Mouse (Mus musculus) forebrain, postnatal 0 days (tissue): ENCODE measurements around the gene Wee1. TPM values are rescaled to one million over a fixed set of nuclear protein-coding genes. Genes with fewer than 3 reads are reported as not detected.
A peak's percentile ranks its signal among the peaks of the same experiment; 100 is the strongest.
"Not testable (repeated sequence)": the region's sequence is repeated elsewhere in the genome, so short reads cannot be mapped to it uniquely, and the experiment has no call there.

Experiments
- ATAC-seq: fragments of 200-750 bp; cut with Nextera tagmentation; 2 replicates; pipeline ENCODE4 v1.8.0; 2017; ENCODE audit warnings: mild to moderate bottlenecking, moderate library complexity
- DNase-seq: peaks from one replicate; pipeline ENCODE4 v3.0.0-alpha.2; 2015
- H3K27ac ChIP-seq: fragments of 300-500 bp; sonication (generic); 2 replicates; pipeline ENCODE4 v1.5.1; 2014; ENCODE audit warnings: low read depth, mild to moderate bottlenecking, antibody characterized with exemption, low read length, moderate library complexity, mixed read lengths
- H3K27me3 ChIP-seq: fragments of 300-500 bp; sonication (generic); 2 replicates; pipeline ENCODE4 v1.6.1; 2014; ENCODE audit warnings: mild to moderate bottlenecking, low read length, mixed read lengths; ENCODE audit not compliant: insufficient read depth
- H3K36me3 ChIP-seq: fragments of 300-500 bp; sonication (generic); 2 replicates; pipeline ENCODE4 v1.6.1; 2014; ENCODE audit warnings: mild to moderate bottlenecking, moderate library complexity; ENCODE audit not compliant: insufficient read depth
- H3K4me1 ChIP-seq: fragments of 300-500 bp; sonication (generic); 2 replicates; pipeline ENCODE4 v1.6.1; 2014; ENCODE audit warnings: antibody characterized with exemption; ENCODE audit not compliant: insufficient read depth
- H3K4me2 ChIP-seq: fragments of 300-500 bp; sonication (generic); 2 replicates; pipeline ENCODE4 v1.6.1; 2014; ENCODE audit warnings: low read depth, mild to moderate bottlenecking, moderate library complexity
- H3K4me3 ChIP-seq: fragments of 300-500 bp; sonication (generic); 2 replicates; pipeline ENCODE4 v1.5.1; 2014; ENCODE audit warnings: low read depth, low read length, mixed read lengths
- H3K9ac ChIP-seq: fragments of 300-500 bp; sonication (generic); 2 replicates; pipeline ENCODE4 v1.6.1; 2014; ENCODE audit warnings: mild to moderate bottlenecking
- H3K9me3 ChIP-seq: fragments of 300-500 bp; sonication (generic); 2 replicates; pipeline ENCODE4 v1.6.1; 2016; ENCODE audit warnings: low read length
- CTCF ChIP-seq: sonication (generic); IDR thresholded peaks from 2 replicates; pipeline ENCODE4 v1.5.1; 2016; ENCODE audit warnings: antibody characterized with exemption, control low read depth, low read depth
- WGBS: fragments of 180-500 bp; shearing (Covaris S2); extraction: QIAGEN DNeasy Blood & Tissue Kit; methylation state at CpG from one replicate; pipeline ENCODE4 v1.1.7; 2014; 5-methylcytosine and 5-hydroxymethylcytosine counted together
- polyA plus RNA-seq: library from polyadenylated mRNA; unstranded; fragments of >200 nt; fragmentation: Nextera tagmentation; extraction: Ambion mirVana; gene quantifications from 2 replicates; pipeline ENCODE4 v1.2.1, GENCODE M21; 2015
- total RNA-seq: library from RNA; depleted of rRNA; stranded (reverse); fragments of >200 nt; gene quantifications from 2 replicates; pipeline ENCODE4 v1.2.3, GENCODE M21; 2014

Gene Wee1
- total and polyA plus RNA-seq, 2 experiments from 2014 or later = 4.4 to 5.8 TPM

DNA sequence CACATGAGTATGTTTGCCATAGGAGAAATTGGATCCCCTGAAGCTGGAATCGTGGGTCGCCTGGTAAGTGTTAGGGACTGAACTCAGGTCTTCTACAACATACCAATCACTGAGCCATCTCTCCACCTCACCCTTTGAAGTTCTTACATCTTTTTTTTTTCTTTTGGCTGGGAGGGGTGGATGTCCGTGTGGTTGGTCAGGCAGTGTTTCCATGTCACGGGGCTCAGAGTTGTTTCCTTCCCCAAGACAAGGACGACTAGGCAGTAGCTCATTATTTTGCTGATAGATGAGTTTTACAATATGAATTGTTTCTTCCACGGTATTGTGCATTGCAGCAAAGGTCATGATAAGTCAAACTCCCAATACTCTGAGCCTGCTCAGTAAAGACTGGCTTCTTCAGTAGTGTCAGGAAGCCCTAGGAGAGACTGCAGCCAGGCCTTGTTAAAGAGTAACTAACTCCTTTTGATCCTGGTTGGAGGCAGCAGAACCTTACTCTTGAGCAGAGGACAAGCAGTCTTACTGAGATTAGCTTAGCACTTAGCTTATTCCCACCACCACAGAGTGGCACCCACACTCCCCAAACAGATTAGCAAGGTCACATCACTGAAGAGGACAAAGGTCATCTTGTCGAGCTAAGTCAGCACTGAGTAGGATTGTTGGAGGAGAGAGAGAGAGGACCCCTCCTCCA is 24.6 kb upstream of the Wee1 start:
- Histone ChIP-seq H3K27ac (no peak overlapping the region), H3K4me1 (no peaks in the 10 kb centered on the region), H3K9ac (no peak overlapping the region), H3K27me3 (no peaks in the 10 kb centered on the region), H3K9me3 (no peaks in the 10 kb centered on the region), H3K4me3 (no peak overlapping the region), H3K4me2 (no peak overlapping the region), H3K36me3 (peaks cover 42% of the 10 kb centered on the region)
- DNase-seq (no peak), ATAC-seq (no peak)
- WGBS = 78% methylated on average over 7 of the region's 7 CpGs
- TF ChIP-seq CTCF = no peak

DNA sequence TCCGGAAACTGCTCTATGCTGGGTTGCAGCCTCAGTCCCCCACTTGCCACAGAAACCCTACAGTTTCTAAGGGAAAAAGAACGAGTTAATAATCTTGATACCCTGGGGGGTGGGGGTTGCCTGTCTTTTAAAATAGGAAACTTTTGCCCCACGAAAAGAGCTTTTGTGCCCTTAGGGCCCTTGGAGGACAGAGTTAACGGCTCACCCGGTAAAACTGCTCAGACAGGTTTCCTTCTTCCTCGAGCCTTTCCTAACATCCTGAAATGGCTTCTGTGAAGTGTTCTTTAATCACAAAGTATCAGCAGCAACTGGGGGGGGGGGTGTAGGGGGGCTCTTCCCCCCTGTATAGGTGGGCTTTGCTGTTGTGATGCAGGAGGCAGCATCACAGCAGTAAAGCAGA is 21.0 kb upstream of the Wee1 start:
- no peak for ATAC-seq
- Histone ChIP-seq H3K4me3 (no peak overlapping the region), H3K27me3 (no peaks in the 10 kb centered on the region), H3K27ac (no peak overlapping the region), H3K36me3 (peaks cover 11% of the 10 kb centered on the region), H3K4me2 (no peak overlapping the region), H3K9me3 (no peaks in the 10 kb centered on the region), H3K4me1 (no peaks in the 10 kb centered on the region), H3K9ac (no peak overlapping the region)
- no peak for TF ChIP-seq CTCF
- WGBS = 48% methylated on average over 6 of the region's 6 CpGs
- DNase-seq = no peak

DNA sequence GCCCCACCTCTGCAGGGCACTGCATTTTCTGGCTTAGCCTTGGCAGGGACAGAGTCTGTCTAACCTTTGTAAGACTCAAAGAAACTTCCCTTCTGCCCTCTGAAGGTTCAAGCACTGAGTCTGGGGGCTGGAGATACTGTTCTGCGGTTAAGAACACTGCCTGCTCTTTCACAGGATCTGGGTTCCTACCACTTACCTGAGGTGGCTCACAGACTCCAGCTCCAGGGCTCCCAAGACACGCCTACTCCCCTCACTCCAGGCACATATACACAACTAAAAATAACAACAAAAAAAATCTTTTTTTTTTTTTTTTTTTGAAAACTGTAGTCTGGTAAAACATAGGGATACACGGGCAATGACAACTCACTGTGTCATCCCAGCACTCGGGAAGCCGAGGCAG is 20.6 kb upstream of the Wee1 start:
- TF ChIP-seq CTCF = no peak
- WGBS = 82% methylated on average over 5 of the region's 5 CpGs
- H3K36me3 ChIP-seq = peaks cover 7% of the 10 kb centered on the region; the same call in 1 of the 2 replicates

DNA sequence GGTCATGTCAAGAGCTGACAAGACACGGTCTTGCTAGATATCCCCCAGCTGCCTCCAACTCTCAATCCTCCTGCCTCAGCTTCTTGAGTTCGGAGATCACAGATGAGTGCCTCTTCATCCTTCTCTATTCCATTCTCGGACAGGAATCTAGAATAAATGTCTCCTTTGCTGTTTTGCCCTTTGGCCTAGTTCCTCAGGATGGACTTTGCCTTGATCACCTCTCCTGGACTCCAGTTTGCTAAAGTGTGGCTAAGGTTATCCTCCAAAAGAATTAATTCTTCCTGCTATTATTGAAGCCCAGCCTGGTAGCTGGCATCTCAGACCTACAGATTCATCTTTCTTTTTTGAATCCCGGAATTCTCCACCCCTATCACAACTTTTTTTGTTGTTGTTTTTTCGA is 16.8 kb upstream of the Wee1 start:
- no peak overlapping the region for H3K27ac ChIP-seq
- no peak overlapping the region for H3K4me2 ChIP-seq
- H3K4me1 ChIP-seq = peaks cover 4% of the 10 kb centered on the region; the same call in 1 of the 2 replicates
- ATAC-seq = no peak
- H3K9me3 ChIP-seq = no peaks in the 10 kb centered on the region
- no peak for DNase-seq
- no peaks in the 10 kb centered on the region for H3K27me3 ChIP-seq
- H3K36me3 ChIP-seq = no peaks in the 10 kb centered on the region
- no peak overlapping the region for H3K9ac ChIP-seq
- WGBS = 84% methylated on average over 5 of the region's 5 CpGs
- no peak overlapping the region for H3K4me3 ChIP-seq
- no peak for TF ChIP-seq CTCF

More for the DNA sequence above, 20.6 kb upstream of the Wee1 start:
- H3K4me2 ChIP-seq = no peak overlapping the region
- no peak for DNase-seq
- no peak overlapping the region for H3K4me3 ChIP-seq
- no peaks in the 10 kb centered on the region for H3K9me3 ChIP-seq
- no peak overlapping the region for H3K27ac ChIP-seq
- ATAC-seq = no peak
- H3K27me3 ChIP-seq = no peaks in the 10 kb centered on the region
- H3K9ac ChIP-seq = no peak overlapping the region
- H3K4me1 ChIP-seq = no peaks in the 10 kb centered on the region

DNA sequence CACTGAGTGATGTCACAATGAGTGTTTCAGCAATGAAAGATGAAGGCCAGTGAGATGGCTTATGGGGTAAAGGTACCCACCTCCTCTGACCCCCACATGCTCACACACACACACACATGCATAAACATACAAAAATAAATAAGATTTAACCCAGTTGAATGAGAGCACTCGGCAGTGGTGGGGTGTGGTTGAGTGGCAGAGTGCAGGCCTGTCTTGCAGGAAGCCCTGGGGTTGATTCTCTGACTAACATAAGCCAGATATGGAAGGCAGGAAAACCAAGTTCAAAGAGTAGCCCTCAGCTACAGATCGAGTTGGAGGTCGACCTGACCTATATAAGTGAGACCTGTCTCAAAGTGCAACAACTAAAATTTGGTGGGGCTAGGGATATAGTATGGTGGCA is 15.2 kb upstream of the Wee1 start:
- Histone ChIP-seq H3K4me3 (no peak overlapping the region), H3K36me3 (no peaks in the 10 kb centered on the region), H3K4me2 (no peak overlapping the region), H3K4me1 (peaks cover 7% of the 10 kb centered on the region; the same call in 1 of the 2 replicates), H3K9me3 (no peaks in the 10 kb centered on the region), H3K9ac (no peak overlapping the region), H3K27me3 (no peaks in the 10 kb centered on the region), H3K27ac (no peak overlapping the region)
- DNase-seq = no peak
- TF ChIP-seq CTCF = no peak
- no peak for ATAC-seq
- WGBS = 83% methylated on average over 3 of the region's 3 CpGs

DNA sequence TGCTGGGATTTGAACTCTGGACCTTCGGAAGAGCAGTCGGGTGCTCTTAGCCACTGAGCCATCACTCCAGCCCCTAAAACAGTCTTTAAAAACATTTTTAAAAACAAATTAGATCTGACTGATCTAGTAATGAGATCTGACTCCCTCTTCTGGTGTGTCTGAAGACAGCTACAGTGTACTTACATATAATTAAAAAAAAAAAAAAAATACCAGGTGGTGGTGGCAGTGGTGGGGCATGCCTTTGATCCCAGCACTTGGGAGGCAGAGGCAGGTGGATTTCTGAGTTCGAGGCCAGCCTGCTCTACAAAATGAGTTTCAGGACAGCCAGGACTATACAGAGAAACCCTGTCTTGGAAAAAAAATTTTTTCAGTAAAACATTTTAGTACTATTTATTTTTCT is 13.3 kb upstream of the Wee1 start:
- 94% methylated on average over 3 of the region's 3 CpGs for WGBS
- H3K4me2 ChIP-seq, H3K4me1 ChIP-seq, H3K27ac ChIP-seq, DNase-seq, H3K4me3 ChIP-seq, H3K9ac ChIP-seq, H3K36me3 ChIP-seq, H3K27me3 ChIP-seq, ATAC-seq, H3K9me3 ChIP-seq: not testable (repeated sequence)

- Histone ChIP-seq H3K4me2 (no peak overlapping the region), H3K27me3 (no peaks in the 10 kb centered on the region), H3K36me3 (no peaks in the 10 kb centered on the region), H3K27ac (no peak overlapping the region; the same call in 1 of the 2 replicates), H3K9me3 (no peaks in the 10 kb centered on the region), H3K4me1 (peaks cover 7% of the 10 kb centered on the region; the same call in 1 of the 2 replicates), H3K9ac (no peak overlapping the region), H3K4me3 (no peak overlapping the region)
- DNase-seq = peak; percentile 18
- no peak for TF ChIP-seq CTCF
- WGBS = 16% methylated on average over 11 of the region's 11 CpGs
- ATAC-seq = peak; percentile 23; the same call in 1 of the 2 replicates
These were observed 12.8 kb upstream of the Wee1 start for GRCm38 (mm10) chr7:110108967-110109610.
